Mouse (Mus musculus) heart, embryonic 15.5 days (tissue): ENCODE measurements around the gene Ces1e. TPM values are rescaled to one million over a fixed set of nuclear protein-coding genes. Genes with fewer than 3 reads are reported as not detected.
"Not testable (repeated sequence)": the region's sequence is repeated elsewhere in the genome, so short reads cannot be mapped to it uniquely, and the experiment has no call there.

ENCODE experiments used
- ATAC-seq: fragments of 200-750 bp; cut with Nextera tagmentation; replicated peaks from 2 replicates; pipeline ENCODE4 v1.8.0; 2017; ENCODE audit warnings: low read depth, moderate TSS enrichment; ENCODE audit not compliant: insufficient number of reproducible peaks, insufficient read depth, low FRiP score
- H3K27ac ChIP-seq: fragments of 300-500 bp; sonication (generic); 2 replicates; pipeline ENCODE4 v1.5.1; 2015; ENCODE audit warnings: mild to moderate bottlenecking, inconsistent platforms
- H3K27me3 ChIP-seq: fragments of 300-500 bp; sonication (generic); 2 replicates; pipeline ENCODE4 v1.6.1; 2015; ENCODE audit warnings: inconsistent platforms
- H3K36me3 ChIP-seq: fragments of 300-500 bp; sonication (generic); 2 replicates; pipeline ENCODE4 v1.6.1; 2015; ENCODE audit warnings: mild to moderate bottlenecking, inconsistent platforms
- H3K4me1 ChIP-seq: fragments of 300-500 bp; sonication (generic); replicated peaks from 2 replicates; pipeline ENCODE4 v1.6.1; 2015; ENCODE audit warnings: inconsistent platforms
- H3K4me2 ChIP-seq: fragments of 300-500 bp; sonication (generic); 2 replicates; pipeline ENCODE4 v1.6.1; 2015; ENCODE audit warnings: inconsistent platforms, mild to moderate bottlenecking, moderate library complexity
- H3K4me3 ChIP-seq: fragments of 300-500 bp; sonication (generic); 2 replicates; pipeline ENCODE4 v1.5.1; 2015; ENCODE audit warnings: mild to moderate bottlenecking, inconsistent platforms
- H3K9ac ChIP-seq: fragments of 300-500 bp; sonication (generic); 2 replicates; pipeline ENCODE4 v1.6.1; 2015; ENCODE audit warnings: mild to moderate bottlenecking, inconsistent platforms
- H3K9me3 ChIP-seq: fragments of 300-500 bp; sonication (generic); replicated peaks from 2 replicates; pipeline ENCODE4 v1.6.1; 2016; ENCODE audit warnings: inconsistent platforms
- WGBS: fragments of 180-500 bp; shearing (Covaris S2); methylation state at CpG from one replicate; pipeline ENCODE4 v1.1.7; 2015; ENCODE audit warnings: mixed read lengths; 5-methylcytosine and 5-hydroxymethylcytosine counted together
- polyA plus RNA-seq: library from polyadenylated mRNA; unstranded; fragments of >200 nt; fragmentation: Nextera tagmentation; extraction: Ambion mirVana; gene quantifications from 2 replicates; pipeline ENCODE4 v1.2.1, GENCODE M21; 2015

The Ces1e gene
- polyA plus RNA-seq, 1 experiment from 2014 or later, result 0.18 TPM

GRCm38 (mm10) chr8:93228673-93229370, 597 bp downstream of the Ces1e start:
- no peak for ATAC-seq
- 64% methylated on average over 11 of the region's 11 CpGs for WGBS
- Histone ChIP-seq H3K36me3 (no peaks in the 10 kb centered on the region), H3K4me3 (no peak overlapping the region), H3K4me1 (no peaks in the 10 kb centered on the region), H3K9me3 (no peaks in the 10 kb centered on the region), H3K27me3 (no peaks in the 10 kb centered on the region), H3K9ac (no peak overlapping the region), H3K4me2 (no peak overlapping the region), H3K27ac (no peak overlapping the region)

- H3K9me3 ChIP-seq, H3K27me3 ChIP-seq, H3K4me2 ChIP-seq, H3K27ac ChIP-seq, H3K4me1 ChIP-seq, H3K9ac ChIP-seq, H3K4me3 ChIP-seq, ATAC-seq, H3K36me3 ChIP-seq: not testable (repeated sequence)
- WGBS, result 97% methylated on average over 1 of the region's 1 CpGs
Observed at GRCm38 (mm10) chr8:93226471-93226870, 2.9 kb downstream of the Ces1e start.

GRCm38 (mm10) chr8:93221896-93222295, 7.5 kb downstream of the Ces1e start:
- 65% methylated on average over 3 of the region's 3 CpGs for WGBS
- Histone ChIP-seq H3K9ac (no peak overlapping the region), H3K9me3 (no peaks in the 10 kb centered on the region), H3K4me2 (no peak overlapping the region), H3K36me3 (no peaks in the 10 kb centered on the region), H3K27me3 (no peaks in the 10 kb centered on the region), H3K27ac (no peak overlapping the region), H3K4me3 (no peak overlapping the region), H3K4me1 (peaks cover 20% of the 10 kb centered on the region)
- ATAC-seq, result no peak

GRCm38 (mm10) chr8:93217867-93218266, 11.6 kb downstream of the Ces1e start:
- WGBS, result 47% methylated on average over 4 of the region's 4 CpGs
- Histone ChIP-seq H3K4me3 (no peak overlapping the region), H3K36me3 (no peaks in the 10 kb centered on the region), H3K27me3 (no peaks in the 10 kb centered on the region), H3K4me2 (no peak overlapping the region), H3K9ac (no peak overlapping the region), H3K4me1 (peaks cover 21% of the 10 kb centered on the region), H3K9me3 (no peaks in the 10 kb centered on the region), H3K27ac (peak overlapping the region; percentile 82)
- 0 out of 2 replicates have a peak, but pooled peaks have one; percentile 48 for ATAC-seq

- WGBS, result 36% methylated on average over 1 of the region's 1 CpGs
- Histone ChIP-seq H3K4me3 (no peak overlapping the region), H3K27me3 (no peaks in the 10 kb centered on the region), H3K9me3 (no peaks in the 10 kb centered on the region), H3K36me3 (no peaks in the 10 kb centered on the region), H3K27ac (peak overlapping the region; percentile 82), H3K4me2 (no peak overlapping the region), H3K4me1 (peaks cover 21% of the 10 kb centered on the region), H3K9ac (no peak overlapping the region)
- peak; percentile 92 for ATAC-seq
Observed at GRCm38 (mm10) chr8:93217375-93217774, 12.0 kb downstream of the Ces1e start.

- Histone ChIP-seq H3K27me3 (no peaks in the 10 kb centered on the region), H3K4me3 (no peak overlapping the region), H3K9ac (no peak overlapping the region), H3K4me2 (no peak overlapping the region), H3K36me3 (no peaks in the 10 kb centered on the region), H3K9me3 (no peaks in the 10 kb centered on the region), H3K27ac (no peak overlapping the region), H3K4me1 (no peaks in the 10 kb centered on the region)
- ATAC-seq, result no peak
Observed at GRCm38 (mm10) chr8:93211091-93211490, 18.3 kb downstream of the Ces1e start.

GRCm38 (mm10) chr8:93199146-93199545, 30.3 kb downstream of the Ces1e start:
- not testable (repeated sequence) for H3K4me2 ChIP-seq, H3K9me3 ChIP-seq, H3K4me1 ChIP-seq, H3K4me3 ChIP-seq, H3K27me3 ChIP-seq, H3K9ac ChIP-seq, H3K36me3 ChIP-seq
- 32% methylated on average over 7 of the region's 7 CpGs for WGBS
- H3K27ac ChIP-seq, result peak overlapping the region; percentile 15; the same call in 1 of the 2 replicates
- ATAC-seq, result 0 out of 2 replicates have a peak, but pooled peaks have one; percentile 50

- 76% methylated on average over 8 of the region's 8 CpGs for WGBS
- Histone ChIP-seq H3K4me3 (no peak within 1 kb of the TSS), H3K27me3 (no peaks in the 10 kb centered on the region), H3K9ac (no peak within 1 kb of the TSS), H3K4me1 (no peaks in the 10 kb centered on the region), H3K36me3 (no peaks in the 10 kb centered on the region), H3K9me3 (no peaks in the 10 kb centered on the region), H3K27ac (no peak within 1 kb of the TSS), H3K4me2 (no peak within 1 kb of the TSS)
- ATAC-seq, result no peak
Observed at GRCm38 (mm10) chr8:93197685-93198525, 31.5 kb downstream of the Ces1e start, which contains the start of gene Ces1d. Ces1d (minus strand) TSS chr8:93197838.

- WGBS, result 81% methylated on average over 5 of the region's 5 CpGs
- Histone ChIP-seq H3K4me1 (no peaks in the 10 kb centered on the region), H3K27ac (no peak overlapping the region), H3K9ac (no peak overlapping the region), H3K9me3 (no peaks in the 10 kb centered on the region), H3K36me3 (no peaks in the 10 kb centered on the region), H3K27me3 (no peaks in the 10 kb centered on the region), H3K4me3 (no peak overlapping the region), H3K4me2 (no peak overlapping the region)
- no peak for ATAC-seq
Observed at GRCm38 (mm10) chr8:93196436-93196835, 33.0 kb downstream of the Ces1e start.

- Histone ChIP-seq H3K4me1 (peaks cover 3% of the 10 kb centered on the region; the same call in 1 of the 2 replicates), H3K9me3 (no peaks in the 10 kb centered on the region), H3K27me3 (no peaks in the 10 kb centered on the region), H3K4me3 (no peak overlapping the region), H3K27ac (no peak overlapping the region), H3K4me2 (no peak overlapping the region), H3K9ac (no peak overlapping the region), H3K36me3 (no peaks in the 10 kb centered on the region)
- no peak for ATAC-seq
- 65% methylated on average over 4 of the region's 4 CpGs for WGBS
Observed at GRCm38 (mm10) chr8:93180581-93181129, 48.8 kb downstream of the Ces1e start.

GRCm38 (mm10) chr8:93176593-93176992, 52.8 kb downstream of the Ces1e start:
- no peaks in the 10 kb centered on the region for H3K36me3 ChIP-seq
- 55% methylated on average over 1 of the region's 1 CpGs for WGBS
- H3K4me1 ChIP-seq, result peaks cover 15% of the 10 kb centered on the region
- no peak for ATAC-seq
- no peaks in the 10 kb centered on the region for H3K9me3 ChIP-seq
- no peak overlapping the region for H3K27ac ChIP-seq
- no peak overlapping the region for H3K4me3 ChIP-seq
- no peak overlapping the region for H3K4me2 ChIP-seq
- H3K27me3 ChIP-seq, result no peaks in the 10 kb centered on the region
- H3K9ac ChIP-seq, result no peak overlapping the region
